Mouse (Mus musculus) retina, adult 2 months (tissue): ENCODE data around the gene Smurf1.

Source experiments
- DNase-seq: peaks from one replicate; pipeline ENCODE4 v3.0.0-alpha.2; 2012; ENCODE audit warnings: low read depth, low spot score

The Smurf1 gene

GRCm38 (mm10) chr5:144965639-144966351 is at the start of gene Smurf1:
Smurf1 (minus strand) TSS chr5:144965847.
- peak; percentile 73 for DNase-seq

DNA sequence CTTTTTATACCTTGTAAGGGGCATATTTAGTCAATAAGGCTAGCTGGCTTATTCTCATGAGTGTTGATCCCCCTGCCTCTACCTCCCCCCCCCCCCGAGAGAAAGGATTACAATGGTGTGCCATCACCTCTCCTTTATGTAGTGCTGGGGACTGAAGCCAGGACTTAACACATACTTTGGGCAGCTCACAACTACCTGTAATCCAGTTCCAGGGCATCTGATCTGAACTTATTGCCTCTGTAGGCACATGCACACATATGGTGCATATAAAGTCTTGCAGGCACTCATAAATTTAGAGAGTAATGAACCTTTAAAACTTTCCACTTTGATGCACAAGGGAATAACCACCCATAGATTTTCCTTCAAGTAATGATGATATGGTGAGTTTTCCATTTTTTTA is 48.6 kb upstream of the Smurf1 start:
- no peak for DNase-seq

DNA sequence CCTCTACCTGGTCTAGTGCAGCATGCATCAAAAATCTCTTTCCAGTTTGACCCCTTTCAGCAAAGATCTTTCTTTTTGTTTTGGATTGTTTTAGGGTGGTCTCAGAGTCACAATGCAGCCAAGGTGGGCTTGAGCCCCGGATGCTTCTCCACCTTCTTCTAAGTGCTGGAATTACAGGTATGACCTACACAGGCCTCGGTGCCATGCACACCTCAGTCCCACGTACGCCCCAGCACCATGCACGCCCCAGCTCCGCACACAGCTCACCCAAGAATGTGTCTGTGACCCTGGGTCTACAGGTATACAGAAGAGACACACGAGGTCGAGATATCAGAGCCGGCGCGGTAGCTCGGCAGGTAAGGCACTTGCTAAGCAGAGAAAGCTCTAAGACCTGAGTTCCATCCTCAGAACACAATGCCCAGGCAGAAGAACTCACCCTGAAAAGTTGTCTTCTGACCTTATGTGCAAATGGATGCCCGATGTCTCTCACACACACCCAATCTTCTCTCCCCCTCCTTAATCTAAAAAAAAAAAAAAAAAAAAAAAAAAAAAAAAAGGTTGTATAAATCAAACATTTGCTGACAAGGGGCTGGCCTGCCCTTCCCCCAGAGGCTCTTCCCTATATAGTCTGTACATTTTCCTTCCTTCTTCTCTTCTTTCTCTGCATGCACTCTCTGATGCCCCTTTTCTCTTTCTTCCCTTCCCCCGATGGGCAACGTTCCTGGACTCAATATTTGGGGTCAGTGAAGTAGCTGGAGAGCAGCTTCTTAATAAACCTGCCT is 43.4 kb upstream of the Smurf1 start:
- no peak for DNase-seq

- no peak for DNase-seq
Observed at GRCm38 (mm10) chr5:145005596-145005995, 39.9 kb upstream of the Smurf1 start.

DNA sequence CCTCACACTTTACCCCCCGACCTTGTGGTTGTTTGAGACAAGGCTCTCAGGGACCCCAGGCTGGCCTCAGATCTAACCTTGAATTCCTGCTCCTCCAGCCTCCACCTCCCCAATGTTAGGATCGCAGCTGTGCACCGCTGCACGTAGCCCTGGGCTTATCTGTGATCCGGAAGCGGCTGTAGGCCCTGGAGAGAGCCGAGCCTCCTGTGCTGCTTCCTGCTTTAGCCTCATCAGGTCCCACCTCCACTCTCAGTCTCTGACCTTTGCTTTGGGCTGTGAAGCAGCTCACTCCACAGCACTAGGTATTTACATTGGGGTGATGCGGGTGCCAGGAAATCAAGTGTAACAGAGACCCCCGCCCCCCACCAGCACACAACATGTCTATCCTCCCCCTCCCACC is 38.8 kb upstream of the Smurf1 start:
- no peak for DNase-seq

DNA sequence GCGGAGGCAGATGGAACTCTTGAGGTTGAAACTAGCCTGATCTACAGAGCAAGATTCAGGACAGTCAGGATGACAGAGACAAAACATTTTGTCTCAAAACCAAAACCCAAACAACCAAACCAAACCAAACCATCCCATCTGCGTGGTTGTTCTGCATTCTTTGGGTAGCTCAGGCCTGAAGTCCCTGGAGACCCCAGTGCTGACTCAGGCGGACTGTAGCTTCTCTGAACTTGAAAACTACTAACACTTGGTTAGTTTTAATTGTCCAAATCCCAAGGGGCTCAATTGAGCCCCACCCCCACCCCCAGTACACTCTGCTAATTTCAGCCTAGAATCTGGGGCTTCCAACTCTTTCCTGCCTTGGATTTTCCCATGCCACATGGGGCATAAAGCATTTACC is 37.7 kb upstream of the Smurf1 start:
- DNase-seq = no peak

DNA sequence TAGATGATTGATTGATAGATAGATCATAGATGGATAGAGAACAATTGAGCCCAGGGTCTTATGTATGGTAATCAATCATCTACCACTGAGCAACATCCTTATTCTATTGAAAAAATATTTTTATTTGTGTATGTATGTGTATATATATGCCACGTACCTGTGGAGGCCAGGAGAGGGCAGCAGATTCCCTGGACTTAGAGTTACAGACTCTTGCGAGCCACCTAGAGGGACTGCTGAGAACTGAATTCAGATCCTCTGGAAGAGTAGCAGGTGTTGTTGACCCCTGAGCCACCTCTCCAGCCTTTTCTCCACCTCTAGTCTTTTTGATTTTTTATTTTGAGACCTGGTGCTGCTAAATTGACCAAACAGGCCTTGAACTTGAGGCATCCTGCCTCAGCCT is 32.8 kb upstream of the Smurf1 start:
- no peak for DNase-seq

- no peak for DNase-seq
Observed at GRCm38 (mm10) chr5:144990481-144990880, 24.8 kb upstream of the Smurf1 start.

- DNase-seq = no peak
Observed at GRCm38 (mm10) chr5:144990051-144990450, 24.4 kb upstream of the Smurf1 start.

- DNase-seq = no peak
Observed at GRCm38 (mm10) chr5:144989061-144989405, 23.4 kb upstream of the Smurf1 start.

DNA sequence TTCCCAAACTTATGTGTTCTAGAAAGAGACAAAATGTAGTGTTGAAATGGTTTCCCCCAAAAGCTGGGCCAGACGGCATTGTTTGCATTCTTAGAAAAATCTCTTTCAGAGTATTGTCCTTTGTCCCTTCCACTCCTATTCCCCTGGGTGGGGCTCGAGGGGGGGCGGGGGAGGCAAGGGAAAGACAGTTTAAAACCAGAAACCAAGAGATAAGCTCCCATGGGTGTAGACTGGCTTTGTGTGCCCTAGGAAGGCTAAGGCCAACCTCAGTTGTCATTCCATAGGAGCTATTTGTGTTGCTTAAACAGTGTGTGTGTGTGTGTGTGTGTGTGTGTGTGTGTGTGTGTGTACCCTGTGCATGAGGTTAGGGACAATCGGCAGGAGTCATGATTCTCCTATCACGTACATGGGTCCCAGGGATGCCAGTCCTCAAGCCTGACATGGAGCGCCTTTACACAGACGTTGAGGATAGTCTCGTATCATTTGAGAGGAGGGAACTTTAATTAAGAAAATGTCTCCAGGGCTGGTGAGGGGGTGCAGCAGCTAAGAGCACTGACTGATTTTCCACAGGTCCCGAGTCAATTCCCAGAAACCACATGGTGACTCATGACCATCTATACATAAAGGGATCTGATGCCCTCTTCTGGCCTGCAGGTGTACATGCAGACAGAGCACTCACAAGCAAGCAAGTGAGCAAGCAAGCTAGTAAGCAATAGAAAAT is 22.9 kb upstream of the Smurf1 start:
- peak; percentile 28 for DNase-seq

DNA sequence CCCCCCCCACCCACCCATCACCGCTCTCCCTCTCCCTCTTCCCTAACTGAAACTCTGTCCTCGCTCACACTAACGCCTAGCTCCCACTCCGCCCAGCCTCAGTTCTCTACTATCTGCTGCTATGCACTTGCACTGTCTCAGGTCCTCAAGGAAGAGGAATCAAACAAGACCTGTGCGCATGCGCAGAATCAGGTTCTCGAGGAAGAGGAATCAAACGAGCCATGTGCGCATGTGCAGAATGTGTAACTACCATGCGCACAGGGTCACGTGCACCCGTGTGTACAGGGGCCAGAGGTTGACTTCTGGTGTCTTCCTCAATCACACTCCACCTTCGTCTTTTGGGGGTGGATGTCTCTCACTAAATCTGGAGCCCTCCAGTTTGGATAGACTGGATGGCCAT is 21.9 kb upstream of the Smurf1 start:
- no peak for DNase-seq

- DNase-seq = no peak
Observed at GRCm38 (mm10) chr5:144984839-144985238, 19.2 kb upstream of the Smurf1 start.

DNA sequence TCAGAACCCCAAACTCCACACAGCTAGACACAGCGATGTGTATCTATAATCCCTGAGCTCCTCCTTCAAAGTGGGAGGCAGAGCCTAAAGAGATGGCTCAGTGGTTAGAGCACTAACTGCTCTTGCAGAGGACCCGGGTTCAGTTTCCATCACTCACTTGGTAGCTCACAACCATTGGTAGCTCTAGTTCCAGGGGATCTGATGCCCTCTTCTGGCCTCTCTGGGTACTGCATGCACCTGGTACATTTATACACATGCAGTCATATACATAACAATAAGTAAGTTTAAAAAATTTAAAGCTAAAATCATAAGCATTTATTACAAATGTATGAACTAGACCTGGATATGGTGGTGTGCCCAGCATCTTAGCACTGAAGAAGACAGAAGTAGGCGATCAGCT is 17.6 kb upstream of the Smurf1 start:
- DNase-seq = no peak

DNA sequence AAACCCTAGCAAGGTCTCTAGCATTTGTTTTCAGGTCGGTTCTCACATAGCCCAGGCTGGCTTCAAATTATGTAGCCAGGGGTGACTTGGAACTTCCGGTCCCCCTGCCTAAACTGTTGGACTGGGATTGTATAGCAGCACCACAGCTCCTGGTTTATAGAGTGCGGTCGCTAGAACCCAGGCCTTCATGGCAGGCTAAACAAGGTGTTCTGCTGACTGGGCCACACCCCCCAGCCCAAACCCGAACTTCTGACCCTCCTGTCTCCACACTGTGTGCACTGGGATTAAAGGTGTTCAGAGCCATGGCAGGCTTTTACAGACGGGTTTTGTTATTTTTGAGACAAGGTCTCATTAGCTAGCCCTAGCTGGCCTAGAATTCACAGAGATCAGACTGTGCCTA is 13.5 kb upstream of the Smurf1 start:
- DNase-seq = no peak

DNA sequence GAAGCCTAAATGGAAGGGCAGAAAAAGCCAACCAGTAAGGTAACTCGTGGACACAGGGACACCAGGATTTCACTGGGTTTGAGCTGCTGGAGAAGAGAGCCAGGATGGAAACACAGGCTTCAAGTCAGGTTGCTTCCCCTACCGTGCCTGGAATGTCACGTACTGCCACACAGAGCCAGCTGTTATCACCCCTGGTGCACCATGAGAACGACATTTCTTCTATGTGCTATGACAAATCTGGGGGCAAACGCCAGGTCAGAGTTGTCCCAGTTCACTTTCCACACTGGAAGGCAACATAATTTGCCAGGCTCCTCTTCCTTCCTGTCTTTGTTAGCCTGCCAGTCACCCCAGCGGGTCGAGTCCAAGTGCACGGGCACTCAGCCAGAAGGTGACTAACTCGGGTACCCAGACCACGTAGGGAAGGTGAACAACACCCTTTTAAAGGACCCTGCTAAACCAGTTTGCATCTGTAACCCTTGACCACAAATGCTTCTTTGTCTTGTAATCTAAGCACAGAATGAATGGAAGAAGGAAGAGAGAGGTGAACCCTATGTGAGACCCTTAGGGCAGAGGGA is 13.0 kb upstream of the Smurf1 start:
- no peak for DNase-seq

DNA sequence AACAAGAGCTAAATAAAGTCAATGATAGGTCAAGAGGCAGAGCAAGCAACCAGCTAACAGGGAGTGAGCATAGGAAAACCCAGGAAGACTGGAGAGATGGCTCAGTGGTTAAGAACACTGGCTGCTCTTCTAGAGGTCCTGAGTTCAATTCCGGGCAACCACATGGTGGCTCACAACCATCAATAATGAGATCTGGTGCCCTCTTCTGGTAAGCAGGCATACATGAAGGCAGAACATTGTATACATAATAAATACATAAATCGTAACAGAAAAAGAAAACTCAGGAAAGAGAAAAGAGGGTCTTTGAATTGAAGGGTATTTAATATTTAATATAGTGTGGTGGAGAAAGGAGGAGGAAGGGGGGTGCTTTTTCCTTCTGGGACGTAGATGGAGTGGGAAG is 5.6 kb upstream of the Smurf1 start:
- no peak for DNase-seq

DNA sequence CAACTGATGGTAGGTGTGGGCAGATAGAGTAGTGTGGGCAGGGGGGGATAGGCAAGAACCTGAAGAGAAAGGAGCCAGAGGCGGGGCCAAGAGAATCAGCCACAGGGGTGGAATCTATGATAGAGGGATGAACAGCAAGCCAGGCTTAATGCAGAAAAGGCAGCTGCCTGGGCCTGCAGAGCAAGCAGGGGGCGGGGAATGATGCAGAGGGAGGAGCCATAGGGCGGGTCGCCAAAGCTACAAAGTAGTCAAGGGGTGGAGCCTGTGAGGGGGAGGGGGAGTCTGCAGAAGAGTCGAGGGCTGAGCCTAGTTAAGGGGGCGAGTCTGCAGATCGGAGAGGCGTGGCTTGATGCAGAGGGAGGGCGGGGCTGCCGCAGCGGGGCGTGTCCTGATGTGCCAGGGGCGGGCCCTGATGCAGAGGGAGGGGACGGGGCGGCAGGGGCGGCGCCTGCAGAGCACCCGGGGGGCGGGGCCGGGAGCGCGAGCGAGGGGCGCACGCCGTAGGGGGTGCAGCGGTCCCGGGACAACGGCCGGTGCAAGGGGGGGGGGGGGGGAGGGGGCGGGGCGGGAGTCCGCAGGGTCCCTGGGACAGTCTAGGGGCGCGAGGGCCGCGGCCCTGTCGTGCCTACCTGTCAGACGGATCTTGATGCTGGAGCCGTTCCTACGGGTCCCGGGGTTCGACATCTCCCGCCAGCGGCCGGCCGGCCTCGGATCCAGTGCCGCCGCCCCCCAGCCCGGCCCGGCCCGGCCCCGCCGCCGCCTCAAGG is 592 bp downstream of the Smurf1 start:
- peak; percentile 68 for DNase-seq

DNA sequence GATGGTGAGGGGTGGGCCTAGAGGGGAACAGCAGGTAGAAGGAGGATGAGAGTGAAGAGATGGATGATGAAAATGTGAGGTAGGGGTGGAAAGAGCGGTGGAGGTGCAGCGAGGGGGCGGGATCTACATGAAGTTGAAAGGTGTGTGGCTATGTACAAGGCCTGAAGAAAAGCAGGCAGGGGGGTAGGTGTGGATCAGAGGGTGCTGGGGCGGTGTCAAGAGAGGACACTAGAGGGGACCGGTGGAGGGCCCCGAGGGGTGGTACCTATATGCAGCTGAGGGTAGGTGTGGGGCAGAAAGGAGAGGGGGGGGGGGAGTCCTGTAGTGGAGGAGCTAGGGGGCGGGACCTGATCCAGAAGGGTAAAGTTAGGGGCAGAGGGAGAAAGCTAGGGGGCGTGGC is 1.2 kb downstream of the Smurf1 start:
- no peak for DNase-seq

DNA sequence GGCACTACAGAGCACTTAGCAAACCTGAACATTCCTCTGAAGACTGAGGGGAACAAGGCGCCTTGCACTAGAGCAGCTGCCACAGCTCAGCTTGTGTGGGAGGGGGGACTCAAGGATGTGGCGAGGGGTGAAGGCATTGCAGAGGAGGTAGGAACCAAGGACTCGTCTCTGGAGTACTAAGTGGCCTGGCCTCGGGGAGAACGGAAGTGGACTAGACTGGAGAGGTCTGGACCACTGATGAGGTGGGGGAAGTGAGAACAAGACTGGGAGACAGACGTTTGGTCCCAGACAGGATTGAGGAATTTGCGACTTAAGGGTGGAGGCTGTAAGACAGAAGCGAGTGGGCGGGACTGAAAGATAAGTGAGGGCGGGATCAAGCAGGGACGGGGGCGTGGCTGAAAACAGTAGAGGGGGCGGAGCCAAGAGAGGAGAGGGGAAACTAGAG is 1.8 kb downstream of the Smurf1 start:
- DNase-seq = peak; percentile 23

GRCm38 (mm10) chr5:144963401-144963800 is 2.2 kb downstream of the Smurf1 start:
- no peak for DNase-seq

- no peak for DNase-seq
Observed at GRCm38 (mm10) chr5:144958271-144958670, 7.4 kb downstream of the Smurf1 start.
